Mouse (Mus musculus) thymus, postnatal 4 days (tissue): ENCODE measurements around the gene Megf8.

Experiments
- DNase-seq: peaks from one replicate; pipeline ENCODE4 v3.0.0; 2021

Gene Megf8

DNA sequence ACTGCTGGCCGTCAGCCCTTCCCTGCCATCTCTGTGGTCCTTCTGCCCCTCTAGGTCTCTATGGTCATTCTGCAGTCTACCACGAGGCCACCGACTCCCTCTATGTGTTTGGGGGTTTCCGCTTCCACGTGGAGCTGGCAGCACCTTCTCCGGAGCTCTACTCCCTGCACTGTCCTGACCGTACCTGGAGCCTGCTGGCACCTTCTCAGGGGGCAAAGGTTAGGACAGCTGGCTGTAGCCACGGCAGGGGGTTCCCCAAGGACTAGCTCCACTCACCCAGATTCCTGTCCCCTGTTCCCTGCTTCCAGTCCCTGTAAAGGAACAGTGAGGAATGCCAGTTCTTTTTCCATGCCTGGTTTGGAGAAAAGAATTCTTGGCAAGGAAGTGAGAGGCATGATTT, 31.9 kb downstream of the Megf8 start:
- no peak for DNase-seq

DNA sequence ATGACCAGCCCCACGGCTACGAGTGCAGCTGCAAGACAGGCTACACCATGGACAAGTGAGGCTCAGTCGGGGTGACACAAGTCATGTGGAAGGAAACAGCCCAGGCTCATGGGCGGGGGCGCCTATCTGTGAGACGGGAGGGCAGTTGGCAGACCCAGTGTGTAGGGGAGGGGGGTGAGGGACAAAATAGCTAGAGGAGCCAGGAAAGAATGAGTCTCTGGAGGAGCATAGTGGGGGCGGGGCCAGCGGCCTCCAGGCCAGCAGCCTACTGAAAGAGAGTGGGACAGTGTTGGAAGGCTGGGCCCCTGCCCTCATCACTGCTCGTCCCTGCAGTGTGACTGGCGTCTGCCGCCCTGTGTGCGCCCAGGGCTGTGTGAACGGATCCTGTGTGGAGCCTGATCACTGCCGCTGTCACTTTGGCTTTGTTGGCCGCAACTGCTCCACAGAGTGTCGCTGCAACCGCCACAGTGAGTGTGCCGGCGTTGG, 41.8 kb downstream of the Megf8 start:
- DNase-seq, result no peak

DNA sequence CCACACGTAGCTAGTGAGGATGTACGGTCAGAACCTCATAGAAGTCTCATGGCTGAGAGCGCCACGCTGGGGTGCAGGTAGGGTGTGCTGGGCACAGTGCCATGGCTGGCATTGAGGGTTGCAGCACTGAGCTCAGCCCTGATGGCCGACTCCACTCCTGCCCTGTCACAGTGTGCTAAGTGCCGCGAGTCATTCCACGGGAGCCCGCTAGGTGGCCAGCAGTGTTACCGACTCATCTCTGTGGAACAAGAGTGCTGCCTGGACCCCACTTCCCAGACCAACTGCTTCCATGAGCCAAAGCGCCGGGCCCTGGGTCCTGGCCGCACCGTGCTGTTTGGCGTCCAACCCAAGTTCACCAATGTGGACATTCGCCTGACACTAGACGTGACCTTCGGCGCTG, 46.2 kb downstream of the Megf8 start:
- no peak for DNase-seq

DNA sequence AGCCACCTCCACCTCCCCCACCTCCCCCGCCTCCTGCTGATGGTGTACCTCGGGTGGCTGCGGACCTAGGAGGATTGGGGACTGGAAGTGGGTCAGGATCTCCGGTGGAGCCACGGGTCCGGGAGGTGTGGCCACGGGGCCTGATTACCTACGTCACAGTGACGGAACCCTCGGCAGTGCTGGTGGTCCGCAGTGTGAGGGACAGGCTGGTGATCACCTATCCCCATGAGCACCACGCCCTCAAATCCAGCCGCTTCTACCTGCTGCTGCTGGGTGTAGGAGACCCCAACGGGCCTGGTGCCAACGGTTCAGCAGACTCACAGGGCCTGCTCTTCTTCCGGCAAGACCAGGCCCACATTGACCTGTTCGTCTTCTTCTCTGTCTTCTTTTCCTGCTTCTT, 46.7 kb downstream of the Megf8 start:
- DNase-seq, result no peak

DNA sequence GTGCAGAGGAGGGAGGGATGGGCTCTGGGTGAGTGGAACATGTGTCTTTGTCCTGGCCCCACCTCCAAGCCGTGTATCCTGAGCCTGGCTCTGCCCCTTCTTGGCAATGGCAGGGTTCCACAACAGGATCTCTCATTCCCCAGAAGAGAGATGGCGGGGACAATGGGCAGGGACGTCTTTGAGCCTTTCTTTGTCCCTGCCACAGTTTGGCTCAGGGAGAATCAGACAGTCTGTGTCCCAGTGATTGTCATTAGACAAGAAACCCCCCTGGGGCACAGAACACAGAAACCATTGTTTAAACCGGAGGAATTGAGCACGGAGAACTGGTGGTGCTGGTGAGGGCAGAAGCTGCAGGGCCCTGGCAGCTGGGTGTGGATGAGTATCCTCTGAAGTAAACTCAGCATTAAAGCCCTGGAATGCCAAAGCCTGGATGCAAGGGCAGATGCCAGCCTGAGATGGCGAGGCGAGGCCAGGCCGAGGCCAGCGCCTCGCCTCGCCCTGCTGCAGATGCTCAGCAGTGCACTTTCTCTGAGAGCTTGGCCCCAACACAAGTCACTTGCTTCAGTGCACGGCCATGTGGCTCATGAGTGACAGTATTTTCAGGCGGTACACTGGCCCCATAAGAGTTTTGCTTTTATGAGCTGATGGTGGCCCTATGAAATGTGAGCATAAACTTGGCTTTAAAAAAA, 49.1 kb downstream of the Megf8 start:
- DNase-seq, result no peak

DNA sequence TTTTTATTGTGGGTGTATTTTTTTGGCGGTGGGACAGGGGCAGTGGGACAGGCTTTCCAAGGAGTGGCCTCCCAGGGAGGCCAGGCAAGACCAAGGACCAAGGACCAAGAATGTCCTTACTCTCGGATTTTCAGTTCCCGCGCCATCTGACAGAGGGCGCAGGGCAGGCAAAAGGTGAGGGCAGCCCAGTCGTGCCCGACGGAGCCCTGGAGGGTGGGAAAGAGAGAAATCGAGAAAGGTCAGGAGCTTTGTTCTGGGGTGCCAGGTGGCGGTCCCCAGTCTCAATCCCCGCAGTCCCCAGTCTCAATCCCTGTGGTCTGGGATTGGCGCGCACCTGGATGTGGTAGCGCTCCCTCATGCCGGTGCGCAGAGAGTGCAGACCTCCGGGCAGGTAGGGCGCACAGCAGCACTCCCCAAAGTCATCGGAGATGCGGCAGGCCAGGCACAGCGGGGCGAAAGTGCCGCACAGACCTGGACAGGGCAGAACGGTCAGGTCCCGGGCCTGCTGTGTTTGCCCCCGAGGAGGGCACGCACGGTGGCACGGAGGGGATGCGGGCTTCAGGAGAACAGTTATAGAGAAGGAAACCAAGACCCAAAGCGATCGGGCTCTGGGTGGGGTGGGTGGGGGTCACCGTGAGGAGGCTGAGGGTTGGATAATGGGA, 50.8 kb downstream of the Megf8 start:
- peak; percentile 60 for DNase-seq

DNA sequence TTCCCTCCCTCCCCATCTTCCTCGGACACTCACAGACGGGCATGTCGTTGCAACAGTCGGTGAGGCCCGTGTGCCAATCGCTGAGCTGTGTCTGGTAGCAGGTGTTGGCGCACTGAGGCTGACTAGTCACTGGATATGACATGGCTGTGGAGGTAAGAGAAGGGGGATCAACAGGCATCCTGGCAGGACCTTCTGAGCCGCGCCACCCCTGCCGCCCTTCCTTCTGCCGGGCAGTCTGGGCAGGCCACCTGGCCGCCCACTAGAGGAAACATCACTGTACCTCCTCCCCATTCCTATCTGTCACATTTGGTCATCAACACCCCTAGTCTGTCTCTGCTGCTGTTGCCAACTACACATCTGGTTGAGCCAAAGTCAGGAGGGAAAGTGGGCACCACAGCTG, 51.4 kb downstream of the Megf8 start:
- no peak for DNase-seq

DNA sequence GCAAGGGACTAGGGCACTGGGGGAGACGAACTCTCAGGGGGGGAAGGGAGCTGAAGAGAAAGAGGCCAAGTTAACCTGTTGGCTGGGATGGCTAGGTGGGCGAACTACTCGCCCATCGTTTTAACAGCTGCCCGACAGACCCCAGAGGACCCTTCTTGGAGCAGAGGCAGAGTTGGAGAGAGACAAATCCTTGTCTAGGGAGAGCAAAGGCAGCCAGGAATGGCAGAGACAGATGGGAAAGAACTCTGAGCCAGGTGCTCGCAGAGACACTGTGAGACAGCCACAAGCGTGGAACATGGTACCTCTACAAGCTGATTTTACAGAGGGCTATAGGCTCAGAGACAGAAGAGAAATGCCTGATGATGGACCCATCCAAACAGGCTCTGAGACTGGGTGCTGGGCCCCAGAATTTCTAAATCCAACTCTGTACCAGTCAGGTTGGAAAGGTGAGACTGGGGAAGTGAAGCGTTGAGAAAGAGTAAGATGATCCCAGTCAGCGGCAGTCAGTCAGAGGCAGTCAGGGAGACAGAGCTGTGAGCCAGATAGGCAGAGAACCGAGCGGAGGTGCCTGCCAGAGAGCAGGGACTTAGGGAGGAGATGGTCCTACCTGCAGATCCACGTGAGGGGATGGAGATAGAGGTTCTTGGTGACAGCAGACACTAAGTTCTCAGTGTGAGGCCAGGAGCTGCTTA, 52.2 kb downstream of the Megf8 start, which contains the start of gene Cnfn:
Gene Cnfn, minus strand, starts transcription at position 667 of the 692 bp plus-strand sequence.
- DNase-seq, result no peak

DNA sequence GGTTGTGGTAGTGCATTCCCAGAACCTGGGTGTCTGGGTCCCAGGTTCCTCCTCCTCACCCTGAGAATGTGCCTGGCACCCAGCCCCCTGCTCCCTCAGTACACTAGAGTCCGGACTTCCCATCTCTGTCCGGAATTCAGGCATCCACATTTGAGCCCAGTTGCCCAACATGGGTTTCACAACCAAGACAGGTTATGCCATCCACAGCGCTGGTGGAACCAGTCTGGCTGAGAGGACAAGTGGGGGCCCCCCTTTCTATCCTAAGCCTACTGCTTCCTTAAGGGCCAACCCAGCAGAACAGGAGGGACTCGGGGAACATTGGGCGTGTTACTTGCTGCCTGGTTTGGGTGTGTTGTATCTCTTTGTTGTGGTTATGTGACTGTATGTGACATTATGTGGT, 55.5 kb downstream of the Megf8 start:
- DNase-seq, result no peak

DNA sequence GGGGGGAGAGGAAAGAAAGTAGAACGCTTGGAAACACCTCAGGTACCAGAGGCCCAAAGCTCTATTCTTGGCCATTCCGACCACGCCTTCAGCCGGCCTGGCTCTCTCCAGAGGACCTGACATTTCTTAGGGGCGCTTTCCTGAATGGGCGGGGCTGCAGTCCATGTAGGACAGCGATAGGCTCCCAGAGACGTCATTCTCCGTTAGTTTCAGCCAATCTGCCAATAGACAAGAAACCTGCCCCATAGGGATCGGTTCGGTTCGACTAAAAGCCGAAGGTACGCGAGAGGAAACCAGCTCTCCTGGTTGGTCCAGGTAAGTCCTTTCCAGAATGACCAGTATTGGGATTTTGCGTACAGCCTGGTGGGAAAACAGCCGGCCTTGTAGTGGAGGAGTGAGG, 59.6 kb downstream of the Megf8 start:
- peak; percentile 41 for DNase-seq

DNA sequence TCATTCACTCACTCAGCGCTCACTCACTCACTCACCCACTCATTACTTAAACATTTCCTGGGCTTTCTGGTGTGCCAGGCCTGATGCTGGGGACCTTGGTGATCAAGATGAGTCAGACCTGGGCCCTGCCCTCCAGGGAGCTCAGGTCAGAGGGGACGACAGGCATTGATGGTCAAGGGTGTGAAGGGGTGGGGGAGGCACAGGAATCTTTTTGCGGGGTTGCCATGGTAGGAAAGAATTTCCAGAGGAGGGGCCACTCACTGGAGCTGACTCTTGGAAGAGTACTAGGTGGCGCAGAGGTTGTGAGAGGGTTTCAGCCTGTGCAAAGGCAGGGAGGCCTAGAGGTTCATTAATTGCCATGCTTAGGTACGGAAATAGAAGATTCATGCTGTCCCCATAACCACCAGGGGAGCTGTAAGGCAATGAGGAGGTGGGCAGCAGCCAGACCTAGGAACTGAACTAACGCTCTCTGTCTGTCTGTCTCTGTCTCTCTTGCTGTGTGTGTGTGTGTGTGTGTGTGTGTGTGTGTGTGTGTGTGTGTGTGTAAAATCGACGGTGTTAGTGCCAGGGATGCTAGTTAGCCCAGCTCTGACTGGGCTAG, 60.2 kb downstream of the Megf8 start:
- no peak for DNase-seq

DNA sequence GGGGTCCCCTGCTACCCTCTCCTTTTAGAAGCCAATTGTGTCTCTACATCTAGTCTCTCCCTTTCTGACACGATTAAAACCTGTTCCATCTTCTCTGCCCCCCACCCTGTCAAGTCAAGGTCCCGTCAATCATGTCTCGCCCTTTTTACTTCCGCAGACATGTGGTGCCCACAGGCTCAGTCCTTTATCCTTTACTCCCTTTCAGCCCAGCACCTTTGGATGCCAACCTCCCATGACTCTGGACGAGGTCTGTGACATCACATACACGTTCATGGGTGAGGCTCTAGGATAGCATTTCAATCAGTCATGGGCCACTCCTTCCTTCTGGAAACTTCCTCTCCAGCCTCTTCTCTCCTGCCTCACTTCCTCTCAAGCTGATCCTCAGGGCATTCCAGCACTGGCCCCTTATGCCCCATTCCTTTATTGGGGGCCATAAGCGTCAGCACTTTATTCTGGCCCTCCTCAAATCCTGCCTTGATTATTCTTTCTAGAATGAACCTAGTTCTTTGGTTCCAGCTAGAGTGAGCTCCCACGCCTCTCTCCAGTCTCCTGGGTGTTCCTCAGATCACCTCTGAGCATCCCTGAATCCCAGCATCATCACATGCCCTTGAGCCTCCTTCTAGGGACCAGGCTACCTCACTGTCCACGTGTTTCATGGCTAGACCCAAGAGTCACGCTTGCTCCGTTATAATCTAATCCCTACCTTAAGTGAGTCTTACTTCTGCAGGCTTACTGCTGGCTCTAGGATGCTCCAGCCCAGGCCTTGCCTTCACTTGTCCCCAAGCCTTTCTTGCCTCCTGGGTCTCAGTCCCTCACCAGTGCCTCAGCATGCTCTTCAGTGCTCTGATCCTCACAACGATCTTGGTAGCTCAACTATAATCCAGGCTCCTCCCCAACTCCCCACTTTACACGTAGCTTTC, 61.5 kb downstream of the Megf8 start:
- DNase-seq, result no peak

DNA sequence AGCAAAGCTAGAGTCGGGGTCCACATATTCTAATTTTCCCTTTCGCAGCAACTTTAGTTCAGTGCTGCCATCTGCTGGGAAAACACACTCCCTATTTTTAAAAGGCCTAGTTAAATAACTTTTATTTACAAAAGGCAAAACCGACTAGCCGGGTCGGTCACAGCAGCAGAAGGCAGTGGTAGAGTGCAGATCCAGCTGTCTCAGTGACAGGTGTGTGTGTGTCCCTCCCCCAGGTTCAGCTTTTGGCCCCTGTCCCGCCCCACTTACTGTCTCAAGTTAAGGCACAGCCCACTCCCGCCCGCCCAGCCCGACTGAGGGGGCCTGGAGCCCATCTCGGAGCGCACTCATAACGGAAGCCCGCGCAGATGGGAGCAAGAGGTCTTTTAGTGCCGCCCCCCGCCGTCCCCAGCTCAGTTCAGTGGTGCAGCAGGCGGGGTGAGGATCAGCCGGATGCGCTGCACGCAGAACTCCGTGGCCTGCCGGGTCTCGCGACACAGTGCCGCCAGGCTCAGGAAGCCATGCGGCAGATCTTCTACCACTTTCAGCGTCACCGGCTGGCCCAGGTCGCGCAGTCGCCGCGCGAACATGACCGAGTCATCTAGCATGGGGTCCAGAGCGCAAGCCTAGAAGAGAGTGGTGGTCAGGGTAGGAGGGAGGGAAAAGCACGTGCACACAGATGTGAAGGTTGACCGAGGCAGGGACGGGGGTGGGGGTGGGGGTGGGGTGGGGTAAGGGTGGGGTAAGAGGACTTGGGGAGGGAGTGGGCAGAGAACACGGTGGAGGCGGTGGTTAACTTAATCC, 62.8 kb downstream of the Megf8 start:
- DNase-seq, result peak; percentile 91

DNA sequence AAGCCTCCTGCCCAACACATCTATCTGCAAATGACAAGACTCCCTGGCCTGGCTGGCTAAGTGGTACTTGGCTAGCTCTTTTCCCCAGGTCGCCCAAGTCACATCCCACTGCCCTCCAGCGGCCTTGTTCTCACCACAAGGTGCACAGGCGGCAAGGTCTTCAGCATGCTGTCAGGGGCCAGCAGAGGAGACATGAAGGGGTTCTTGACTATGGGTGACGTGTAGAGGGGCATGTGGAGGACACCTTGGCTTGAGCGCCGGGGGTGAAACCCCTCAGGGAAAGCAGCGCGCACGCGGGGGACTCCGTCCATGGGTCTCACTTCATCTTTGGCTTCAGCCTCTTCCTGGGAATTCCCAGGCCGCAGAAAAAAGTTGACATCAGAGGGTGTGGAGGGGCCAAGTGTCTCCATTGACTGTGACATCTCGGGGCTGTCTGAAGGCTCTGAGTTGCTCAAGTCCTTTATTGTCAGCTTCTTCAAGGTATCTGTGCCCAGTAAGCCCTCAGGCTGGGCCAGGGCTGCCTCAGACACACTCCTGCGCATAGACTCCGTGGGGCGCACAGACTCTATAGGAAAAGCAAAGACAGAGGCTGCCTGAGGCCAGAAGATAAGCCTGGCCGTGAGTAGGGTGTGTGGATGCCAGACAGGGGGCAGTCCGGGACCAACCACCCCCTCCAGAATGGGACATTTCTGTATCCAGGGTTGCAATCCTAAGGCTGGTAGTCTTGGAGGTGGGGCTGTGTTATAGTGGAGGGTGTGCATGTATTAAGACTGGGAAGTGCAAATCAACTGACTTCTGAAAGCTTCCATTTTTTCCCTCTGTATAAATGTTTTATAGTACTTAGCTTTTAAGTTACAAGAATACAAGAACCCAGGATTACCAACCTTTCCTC, 63.7 kb downstream of the Megf8 start:
- DNase-seq, result peak; percentile 50

DNA sequence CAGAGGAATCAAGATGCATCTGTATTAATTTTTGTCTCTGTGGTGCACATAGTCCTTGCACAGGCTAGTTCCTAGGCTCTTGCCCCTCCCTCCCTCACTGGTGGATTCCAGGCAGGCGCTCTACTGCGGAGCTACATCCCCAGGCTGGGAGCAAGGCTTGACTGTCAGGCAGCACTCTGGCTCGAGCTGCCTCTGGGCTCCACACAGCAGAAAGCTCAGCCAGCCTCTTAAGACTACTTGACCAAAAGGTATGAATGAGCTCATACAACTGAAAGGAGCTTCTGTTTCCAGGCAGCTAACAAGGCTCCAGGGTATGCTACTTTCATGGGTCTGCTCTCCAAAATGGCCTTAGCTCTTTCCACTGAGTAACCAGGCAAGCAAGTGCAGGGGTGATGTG, 64.3 kb downstream of the Megf8 start:
- no peak for DNase-seq

DNA sequence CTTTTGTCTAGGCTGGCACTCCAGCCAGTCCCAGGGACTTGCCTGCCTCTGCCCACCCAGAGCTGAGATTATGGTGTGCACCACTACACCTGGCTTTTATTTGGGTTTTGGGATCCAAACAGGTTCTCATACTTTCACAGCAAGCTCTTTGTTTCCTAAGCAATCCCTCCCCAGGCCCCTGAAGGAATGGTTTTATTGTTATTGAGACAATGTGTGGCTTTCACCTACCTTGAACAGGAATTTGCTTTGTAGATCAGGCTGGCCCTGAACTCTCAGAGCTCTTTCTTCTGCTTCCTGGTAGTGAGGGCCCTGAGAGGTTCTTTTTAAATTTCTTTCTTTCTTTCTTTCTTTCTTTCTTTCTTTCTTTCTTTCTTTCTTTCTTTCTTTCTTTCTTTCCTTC, 65.6 kb downstream of the Megf8 start:
- DNase-seq, result no peak

DNA sequence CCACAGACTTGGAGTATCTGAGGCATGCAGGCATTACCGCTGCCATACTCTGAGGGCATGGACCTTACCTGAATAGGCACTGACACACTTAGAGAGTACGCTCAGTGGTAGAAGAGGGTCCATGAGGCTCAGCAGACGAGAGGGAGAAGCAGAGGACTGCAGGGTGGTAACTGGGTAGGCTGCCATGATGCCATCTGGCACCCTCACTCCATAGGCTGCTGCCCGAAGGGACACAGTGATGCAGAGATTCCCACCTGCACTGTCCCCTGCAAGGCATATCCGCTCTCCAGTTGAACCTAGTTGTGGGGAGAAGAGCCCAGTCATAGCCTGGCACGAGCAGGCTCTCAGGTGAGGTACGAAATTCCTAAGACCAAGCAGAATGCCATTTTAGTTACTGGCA, 66.4 kb downstream of the Megf8 start:
- DNase-seq, result no peak

DNA sequence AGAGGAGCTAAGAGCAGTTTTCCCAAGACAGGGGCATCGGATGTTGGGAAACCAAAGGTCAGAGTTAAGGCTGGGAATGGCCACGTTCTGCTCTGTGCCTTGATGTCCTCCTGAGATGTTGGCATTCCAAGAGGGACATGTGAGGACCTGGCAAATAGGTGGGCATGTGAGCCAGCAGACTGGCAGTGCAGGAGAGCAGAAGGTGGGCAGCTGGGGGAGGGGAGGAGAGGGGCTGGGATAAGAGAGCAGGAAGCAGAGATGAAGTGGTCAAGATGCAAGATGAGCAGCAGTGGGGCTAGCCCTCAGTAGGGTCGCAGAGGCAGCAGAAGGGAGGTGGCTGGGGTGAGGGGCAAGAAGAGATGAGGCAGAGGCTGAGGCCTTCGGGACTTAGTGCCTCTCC, 66.9 kb downstream of the Megf8 start:
- no peak for DNase-seq

DNA sequence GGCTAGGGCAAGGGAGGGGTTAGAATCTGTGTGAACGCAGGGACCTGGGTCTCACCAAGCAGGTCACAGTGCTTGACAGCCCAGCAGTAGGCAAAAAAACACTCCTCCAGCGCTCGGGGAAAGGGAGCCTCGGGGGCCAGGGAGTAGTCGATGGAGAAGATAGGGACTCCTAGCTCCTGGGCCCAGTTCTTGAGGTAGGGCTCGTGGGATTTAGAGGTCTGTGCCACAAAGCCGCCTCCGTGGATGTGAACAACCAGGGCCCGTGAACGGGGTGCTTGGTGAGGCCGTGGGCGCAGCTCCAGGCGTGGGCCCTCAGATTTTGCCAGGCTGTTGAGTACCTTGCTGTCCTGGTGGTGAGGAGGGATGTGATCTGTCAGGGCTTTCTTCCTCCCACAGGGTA, 67.4 kb downstream of the Megf8 start:
- no peak for DNase-seq

DNA sequence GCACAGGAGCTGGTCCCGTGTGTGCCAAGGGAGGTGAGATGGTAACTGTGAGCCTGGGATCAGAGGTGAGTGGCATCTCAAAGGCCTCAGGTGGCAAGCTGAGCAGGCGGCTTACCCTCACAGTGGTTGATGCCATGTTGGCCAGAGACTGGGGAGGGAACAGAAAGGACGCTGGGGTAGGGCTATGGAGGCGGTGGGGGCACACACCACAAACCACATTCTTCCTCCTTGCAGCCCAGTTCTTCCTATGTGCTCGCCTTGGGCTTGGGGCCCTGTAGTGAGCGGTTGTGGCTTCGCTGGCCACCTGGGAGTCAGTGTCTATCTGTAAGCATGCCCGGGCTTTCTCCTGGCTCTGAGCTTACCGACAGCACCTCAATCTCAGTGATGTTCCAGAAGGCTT, 67.9 kb downstream of the Megf8 start:
- DNase-seq, result no peak

DNA sequence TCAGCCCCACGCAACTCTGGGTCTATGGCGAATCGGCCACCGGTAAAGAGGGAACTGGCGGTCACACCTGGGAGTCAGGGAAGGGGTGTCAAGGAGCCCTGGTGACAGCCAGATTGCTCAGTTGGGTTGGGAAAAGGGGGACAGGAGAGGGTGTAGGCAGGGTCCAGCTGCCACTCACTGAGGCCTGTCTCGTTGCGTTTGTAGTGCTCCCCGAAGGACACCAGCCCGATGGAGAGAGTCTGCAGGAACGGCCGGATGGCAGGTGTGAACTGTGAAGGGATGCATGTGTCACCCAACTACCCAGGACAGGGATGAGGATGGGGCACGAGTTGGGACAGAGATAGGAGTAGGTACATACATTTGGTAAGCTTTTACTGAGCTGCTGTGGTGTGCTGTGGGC, 68.3 kb downstream of the Megf8 start:
- DNase-seq, result no peak
